In genomic region chr1:22487270-22487864, GRCm38 (mm10) we compare ENCODE assay signal across 9 mouse cellular contexts.
A peak's percentile ranks its signal among the peaks of the same experiment; 100 is the strongest.
DNase-seq lines count a peak whose midpoint lies in the region; ATAC-seq and TF ChIP-seq lines count a peak whose summit lies in the region.
"Had no signal": no experiment of that assay in that cellular context is flagged by ENCODE, and none has a peak within 500 bp of the region (broad histone marks: within the 10 kb centered on the region; RNA-seq: fewer than 3 reads in every experiment).

No protein-coding gene starts in this region.

- H3K27ac ChIP-seq in kidney, adult 2 months (ENCODE audit: insufficient read depth, low read depth, low read length): no peak overlapping the region
- H3K27ac ChIP-seq in kidney, embryonic 15.5 days: no peak overlapping the region
- H3K27ac ChIP-seq in CH12.LX (ENCODE audit: insufficient read depth, low read depth): no peak overlapping the region
- H3K27ac ChIP-seq: limb, embryonic 12.5 days had no signal

- no peak overlapping the region for H3K9ac ChIP-seq in kidney, embryonic 15.5 days
- H3K9ac ChIP-seq in CH12.LX (ENCODE audit: insufficient read depth, low read depth): no peak overlapping the region
- H3K9ac ChIP-seq: limb, embryonic 12.5 days had no signal

- no peaks in the 10 kb centered on the region for H3K4me1 ChIP-seq in kidney, adult 2 months (ENCODE audit: control insufficient read depth, insufficient read depth, low read length)
- no peaks in the 10 kb centered on the region for H3K4me1 ChIP-seq in kidney, embryonic 15.5 days
- no peaks in the 10 kb centered on the region for H3K4me1 ChIP-seq in CH12.LX (ENCODE audit: control insufficient read depth in 1 of 2, insufficient read depth in 2 of 2)
- H3K4me1 ChIP-seq: limb, embryonic 12.5 days had no signal

- WGBS in kidney, adult 2 months: 43% methylated on average over 7 of the region's 7 CpGs
- WGBS in kidney, embryonic 15.5 days: 45% methylated on average over 7 of the region's 7 CpGs

- in situ Hi-C loops in CH12.LX (cut with MboI; ENCODE audit: low pct_ligation_motif_present, low pct_unique_long_range_greater_than_20kb, low sequenced_read_pairs): no loop called here

- no peaks in the 10 kb centered on the region for H3K36me3 ChIP-seq in kidney, adult 2 months (ENCODE audit: control insufficient read depth, insufficient read depth, low read length)
- H3K36me3 ChIP-seq in kidney, embryonic 15.5 days: no peaks in the 10 kb centered on the region
- H3K36me3 ChIP-seq in CH12.LX (replicated peaks in 1 of 2; ENCODE audit: control insufficient read depth in 1 of 2, insufficient read depth in 1 of 2, low read length in 1 of 2): no peaks in the 10 kb centered on the region
- H3K36me3 ChIP-seq: limb, embryonic 12.5 days had no signal

- dilution Hi-C loops in CH12.LX (cut with MboI; ENCODE audit: extremely low pct_ligation_motif_present, extremely low pct_unique_long_range_greater_than_20kb, low sequenced_read_pairs): no loop called here

- 0 out of 2 replicates have a peak, but pooled peaks have one; percentile 14 for TF ChIP-seq CTCF in kidney, adult 2 months (conservative IDR thresholded peaks at IDR 0.05; ENCODE audit: insufficient read depth, insufficient read length, low read depth, low read length)
- peak; percentile 55 to 72 for TF ChIP-seq CTCF in CH12.LX (conservative IDR thresholded peaks at IDR 0.05 in 1 of 2, IDR thresholded peaks at IDR 0.05 in 1 of 2; ENCODE audit: low read depth in 2 of 2, low read length in 2 of 2)

- no peak for TF ChIP-seq EP300 in CH12.LX (IDR thresholded peaks at IDR 0.05; ENCODE audit: low read length)

- H3K79me2 ChIP-seq in CH12.LX (replicated peaks; ENCODE audit: control insufficient read depth, extremely low read depth, insufficient read depth, poor library complexity, severe bottlenecking): no peaks in the 10 kb centered on the region

- TF ChIP-seq RAD21 in CH12.LX (IDR thresholded peaks at IDR 0.05; ENCODE audit: low read depth, low read length): peak; percentile 57

- H3K9me3 ChIP-seq in kidney, embryonic 15.5 days (replicated peaks): no peaks in the 10 kb centered on the region
- no peaks in the 10 kb centered on the region for H3K9me3 ChIP-seq in CH12.LX (replicated peaks; ENCODE audit: low read length)
- H3K9me3 ChIP-seq: limb, embryonic 12.5 days had no signal

- no peak for ATAC-seq in kidney, embryonic 15.5 days (replicated peaks; ENCODE audit: low FRiP score)
- ATAC-seq in megakaryocyte progenitor cell, adult 5-6 weeks (replicated peaks; ENCODE audit: poor library complexity): 0 out of 2 replicates have a peak, but pooled peaks have one; percentile 31

- no peak overlapping the region for H3K4me3 ChIP-seq in kidney, adult 2 months (ENCODE audit: insufficient read depth, low read depth, low read length)
- no peak overlapping the region for H3K4me3 ChIP-seq in kidney, embryonic 15.5 days (replicated peaks)
- no peak overlapping the region for H3K4me3 ChIP-seq in CH12.LX (replicated peaks in 1 of 3; ENCODE audit: low read depth in 2 of 3, low read length in 2 of 3, poor library complexity in 1 of 3)
- H3K4me3 ChIP-seq: limb, embryonic 12.5 days had no signal

- no peak overlapping the region for H3K4me2 ChIP-seq in kidney, embryonic 15.5 days
- no peak overlapping the region for H3K4me2 ChIP-seq in CH12.LX (ENCODE audit: insufficient read depth, low read depth, poor library complexity, severe bottlenecking)
- H3K4me2 ChIP-seq: limb, embryonic 12.5 days had no signal

- no peaks in the 10 kb centered on the region for H3K27me3 ChIP-seq in kidney, adult 2 months (replicated peaks; ENCODE audit: control insufficient read depth, insufficient read depth, low read length)
- H3K27me3 ChIP-seq in kidney, embryonic 15.5 days: no peaks in the 10 kb centered on the region
- H3K27me3 ChIP-seq in CH12.LX (replicated peaks): no peaks in the 10 kb centered on the region
- H3K27me3 ChIP-seq: limb, embryonic 12.5 days had no signal

- no peak for TF ChIP-seq POLR2A in kidney, adult 2 months (IDR thresholded peaks at IDR 0.05; ENCODE audit: low read depth, low read length)
- TF ChIP-seq POLR2A in CH12.LX (IDR thresholded peaks at IDR 0.05; ENCODE audit: low read depth, low read length): no peak

- DNase-seq in kidney, adult 2 months: no peak
- peak; percentile 53 for DNase-seq in CH12.LX (ENCODE audit: extremely low read depth)
- DNase-seq in R1 (ENCODE audit: low read depth, low spot score): peak; percentile 39
- DNase-seq in c-Kit-positive CD71-positive TER-119-positive erythroid progenitor cells, embryonic 14.5 days (ENCODE audit: low spot score): no peak
- DNase-seq in liver: no peak
- DNase-seq in right cerebral cortex, postnatal 14 days: no peak

TF ChIP-seq in CH12.LX, 34 proteins besides CTCF, POLR2A, EP300 and RAD21:
- TF ChIP-seq SMC3 (IDR thresholded peaks at IDR 0.05; ENCODE audit: low read depth, low read length) (peak; percentile 28; the same call in 1 of the 2 replicates), MAX (IDR thresholded peaks at IDR 0.05; ENCODE audit: low read length) (no peak)
TF ChIP-seq in CH12.LX: peak in this region for 1.

Comparison
In these comparisons a context has a peak if more than half of its experiments do, and no peak if none do; other contexts are left out.
1. DNase-seq: peak in CH12.LX (single experiment) and R1 (single experiment); none in kidney, adult 2 months (single experiment), c-Kit-positive CD71-positive TER-119-positive erythroid progenitor cells, embryonic 14.5 days (single experiment), liver (single experiment) and right cerebral cortex, postnatal 14 days (single experiment).